Mouse (Mus musculus) megakaryocyte, embryonic 14.5 days (primary cell): ENCODE data around the gene Mpo. TPM values are rescaled to one million over a fixed set of nuclear protein-coding genes. Genes with fewer than 3 reads are reported as not detected.

Experiments used
- H3K27me3 ChIP-seq: replicated peaks from 2 replicates; pipeline ENCODE3; 2012; ENCODE audit warnings: inconsistent platforms
- H3K36me3 ChIP-seq: replicated peaks from 2 replicates; pipeline ENCODE3; 2012; ENCODE audit warnings: low read length, inconsistent platforms, mixed read lengths
- H3K4me1 ChIP-seq: 2 replicates; pipeline ENCODE4 v1.6.1; 2012; ENCODE audit warnings: inconsistent platforms
- H3K4me3 ChIP-seq: replicated peaks from 2 replicates; pipeline ENCODE3; 2012; ENCODE audit warnings: moderate library complexity, mild to moderate bottlenecking, inconsistent platforms
- H3K9me3 ChIP-seq: 2 replicates; pipeline ENCODE4 v1.6.1; 2012; ENCODE audit warnings: inconsistent platforms
- FLI1 ChIP-seq: IDR thresholded peaks from 2 replicates; pipeline ENCODE4 v1.6.1; 2012; ENCODE audit warnings: low read length, inconsistent platforms, mixed read lengths
- GATA1 ChIP-seq: IDR thresholded peaks from 3 replicates; pipeline ENCODE4 v1.6.1; 2012; ENCODE audit warnings: mixed read lengths, low read length, inconsistent platforms, borderline replicate concordance
- polyA plus RNA-seq: library from polyadenylated mRNA; stranded (reverse); fragments of >175 nt; gene quantifications from 2 replicates; pipeline ENCODE4 v1.2.3, GENCODE M21; 2012; ENCODE audit warnings: low replicate concordance; ENCODE audit not compliant: insufficient read depth

Mpo gene
- 30.8 and 297 TPM in 2 replicates for polyA plus RNA-seq

DNA sequence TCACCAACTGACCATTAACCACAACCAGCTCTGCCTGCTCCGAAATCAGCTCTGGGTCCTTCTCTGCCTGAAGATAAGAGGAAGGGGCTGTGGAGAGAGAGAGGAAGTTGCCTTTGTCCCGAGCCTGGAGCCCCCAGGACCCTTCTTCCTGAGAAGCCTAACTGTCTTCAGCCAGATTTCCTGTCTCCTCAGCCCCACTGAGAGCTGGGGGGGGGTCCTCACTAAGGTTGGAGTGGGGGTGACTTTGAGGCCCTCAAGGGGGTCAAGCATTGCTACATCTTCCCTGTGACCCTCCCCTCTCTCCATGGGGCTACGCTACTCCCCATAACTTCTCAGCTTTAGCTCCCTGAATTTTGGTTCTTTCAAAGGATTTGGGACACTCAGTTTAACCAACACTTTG, at the start of gene Mpo:
Mpo (plus strand) TSS at position 122 of the 400 bp plus-strand sequence.
- Histone ChIP-seq H3K27me3 (peaks cover 66% of the 10 kb centered on the region), H3K9me3 (no peaks in the 10 kb centered on the region), H3K4me3 (no peak within 1 kb of the TSS), H3K4me1 (peaks cover 37% of the 10 kb centered on the region), H3K36me3 (no peaks in the 10 kb centered on the region)
- TF ChIP-seq FLI1: no peak
- TF ChIP-seq GATA1: no peak

DNA sequence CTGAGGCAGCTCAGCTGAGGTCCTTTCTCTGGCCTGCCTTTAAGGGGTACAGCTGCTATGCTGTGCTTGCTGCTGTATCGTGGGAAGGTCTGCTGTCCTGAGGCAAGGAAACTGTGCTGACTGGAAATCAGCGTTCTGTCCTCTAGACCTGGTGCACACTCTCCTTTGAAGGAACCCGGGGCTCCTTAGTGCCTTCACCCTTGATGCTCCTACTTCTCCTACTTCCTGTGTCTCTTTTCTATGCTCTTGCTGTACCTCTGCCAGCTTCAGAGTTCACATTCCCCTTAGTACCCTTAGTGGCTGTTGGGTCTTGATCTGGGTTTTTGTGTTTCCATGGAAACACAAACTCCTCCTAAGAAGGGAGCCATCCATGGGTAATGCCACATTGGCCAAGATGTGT, 49.7 kb upstream of the Mpo start:
- Histone ChIP-seq H3K27me3 (no peaks in the 10 kb centered on the region), H3K36me3 (peaks cover 78% of the 10 kb centered on the region), H3K4me1 (peaks cover 62% of the 10 kb centered on the region), H3K4me3 (no peak overlapping the region), H3K9me3 (no peaks in the 10 kb centered on the region)
- no peak for TF ChIP-seq FLI1
- TF ChIP-seq GATA1: no peak

DNA sequence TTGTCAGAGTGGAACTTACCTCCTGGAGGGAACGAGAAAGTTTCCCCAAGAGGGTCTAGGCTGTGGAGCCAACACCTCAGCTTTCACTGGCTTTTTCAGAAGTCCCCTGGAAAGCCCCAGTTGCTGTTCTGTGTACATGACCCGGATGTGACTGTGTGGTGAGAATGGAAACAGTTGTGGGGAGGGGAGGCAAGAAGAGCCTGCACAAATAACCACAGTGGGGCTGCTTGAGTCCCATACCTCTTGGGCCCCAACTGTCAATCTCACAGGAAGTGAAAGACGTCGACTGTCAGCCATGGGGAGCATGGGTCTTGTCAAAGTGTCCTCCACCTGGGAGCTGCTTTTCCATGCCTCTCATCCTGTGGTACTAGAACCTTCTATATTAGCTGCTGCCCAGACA, 48.4 kb upstream of the Mpo start:
- Histone ChIP-seq H3K4me1 (peaks cover 67% of the 10 kb centered on the region), H3K4me3 (no peak overlapping the region)

DNA sequence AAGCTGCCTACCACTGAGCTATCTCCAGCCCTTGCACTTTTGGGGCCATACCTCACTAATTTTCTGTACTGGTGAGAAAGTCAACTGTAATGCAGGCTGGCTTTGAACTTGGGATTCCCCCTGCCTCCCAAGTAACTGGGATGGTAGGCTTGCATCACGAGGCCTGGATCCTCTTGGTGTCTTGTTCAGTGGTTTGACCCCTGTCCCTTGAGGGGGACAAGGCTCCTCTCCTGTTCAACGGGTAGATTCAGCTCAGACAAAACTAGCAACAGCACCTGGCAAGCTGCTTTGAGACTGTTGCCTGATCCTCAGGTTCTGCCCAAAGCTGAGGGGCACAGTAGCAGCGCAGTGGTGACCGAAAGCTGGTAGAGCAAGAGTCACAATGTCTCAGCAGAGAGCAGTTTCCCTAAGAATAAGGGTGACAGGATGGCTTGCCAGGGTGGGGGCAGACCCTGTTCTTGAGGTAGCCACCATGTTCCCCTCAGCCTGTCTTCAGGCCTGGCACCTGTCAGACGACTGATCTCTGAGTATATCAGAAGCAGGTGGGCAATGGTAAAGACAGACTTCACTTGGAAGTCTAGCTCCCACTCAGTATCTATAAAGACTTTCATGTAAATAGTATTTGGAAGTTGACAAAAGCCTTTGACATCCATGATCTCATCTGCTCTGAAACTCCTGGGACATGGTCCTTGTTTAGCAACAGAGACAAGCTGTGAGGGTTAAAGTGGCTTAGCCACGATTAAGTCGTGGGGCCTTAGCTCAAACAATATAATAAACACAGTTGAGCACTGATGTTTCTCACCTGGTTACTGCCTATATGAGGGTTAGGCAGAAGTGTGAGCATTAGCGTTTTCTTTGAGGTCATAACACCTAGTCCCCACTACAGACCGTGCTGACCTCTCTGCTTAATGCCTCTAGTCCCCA, 47.5 kb upstream of the Mpo start:
- Histone ChIP-seq H3K9me3 (no peaks in the 10 kb centered on the region), H3K27me3 (no peaks in the 10 kb centered on the region), H3K4me1 (peaks cover 71% of the 10 kb centered on the region), H3K4me3 (peak overlapping the region; percentile 18), H3K36me3 (peaks cover 58% of the 10 kb centered on the region)
- no peak for TF ChIP-seq FLI1
- TF ChIP-seq GATA1: no peak

More for the DNA sequence above, 48.4 kb upstream of the Mpo start:
- Histone ChIP-seq H3K36me3 (peaks cover 67% of the 10 kb centered on the region), H3K27me3 (no peaks in the 10 kb centered on the region), H3K9me3 (no peaks in the 10 kb centered on the region)
- TF ChIP-seq FLI1: no peak
- TF ChIP-seq GATA1: no peak

DNA sequence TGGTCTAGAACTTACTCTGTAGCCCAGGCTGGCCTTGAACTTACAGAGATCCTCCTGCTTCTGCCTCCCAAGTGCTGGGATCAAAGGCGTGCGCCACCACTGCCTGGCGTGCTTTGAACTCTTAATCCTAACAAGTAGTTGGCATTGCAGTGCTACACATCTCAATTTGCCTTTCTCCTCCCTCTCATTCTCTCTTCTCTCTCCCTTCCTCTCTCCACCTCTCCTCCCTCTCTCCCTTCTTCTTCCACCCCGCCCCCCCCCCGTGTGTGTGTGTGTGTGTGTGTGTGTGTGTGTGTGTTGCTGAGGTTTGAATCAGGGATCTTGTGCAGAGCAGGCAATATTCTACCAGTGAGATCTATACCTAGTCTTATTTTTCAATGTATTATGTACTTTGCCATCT, 46.1 kb upstream of the Mpo start:
- H3K27me3 ChIP-seq: no peaks in the 10 kb centered on the region
- peaks cover 79% of the 10 kb centered on the region for H3K4me1 ChIP-seq
- H3K9me3 ChIP-seq: no peaks in the 10 kb centered on the region
- TF ChIP-seq GATA1 (no peak), FLI1 (no peak)
- H3K4me3 ChIP-seq: no peak overlapping the region
- H3K36me3 ChIP-seq: peaks cover 43% of the 10 kb centered on the region

DNA sequence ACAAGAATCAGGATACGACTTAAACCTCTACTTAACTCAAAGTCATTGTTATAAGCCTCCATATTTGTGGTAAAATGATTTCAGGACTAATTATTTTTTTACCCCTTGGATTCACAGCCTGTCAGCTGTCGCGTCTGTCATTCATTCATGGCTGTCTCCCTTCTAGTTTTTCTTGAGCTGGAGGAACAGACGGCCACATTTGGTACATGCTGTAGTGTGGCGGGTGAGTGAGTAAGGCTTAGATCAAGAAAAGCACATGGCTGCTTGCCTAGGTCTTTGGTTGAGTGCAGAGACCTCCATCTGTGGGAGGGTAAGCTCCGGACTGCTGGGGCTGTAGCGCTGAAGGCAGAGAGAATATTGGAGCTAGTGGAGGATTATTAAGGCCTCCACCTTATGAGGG, 45.7 kb upstream of the Mpo start:
- H3K4me3 ChIP-seq: peak overlapping the region; percentile 93
- H3K27me3 ChIP-seq: no peaks in the 10 kb centered on the region
- TF ChIP-seq GATA1 (no peak), FLI1 (no peak)
- H3K9me3 ChIP-seq: no peaks in the 10 kb centered on the region
- peaks cover 39% of the 10 kb centered on the region for H3K36me3 ChIP-seq
- peaks cover 83% of the 10 kb centered on the region for H3K4me1 ChIP-seq

DNA sequence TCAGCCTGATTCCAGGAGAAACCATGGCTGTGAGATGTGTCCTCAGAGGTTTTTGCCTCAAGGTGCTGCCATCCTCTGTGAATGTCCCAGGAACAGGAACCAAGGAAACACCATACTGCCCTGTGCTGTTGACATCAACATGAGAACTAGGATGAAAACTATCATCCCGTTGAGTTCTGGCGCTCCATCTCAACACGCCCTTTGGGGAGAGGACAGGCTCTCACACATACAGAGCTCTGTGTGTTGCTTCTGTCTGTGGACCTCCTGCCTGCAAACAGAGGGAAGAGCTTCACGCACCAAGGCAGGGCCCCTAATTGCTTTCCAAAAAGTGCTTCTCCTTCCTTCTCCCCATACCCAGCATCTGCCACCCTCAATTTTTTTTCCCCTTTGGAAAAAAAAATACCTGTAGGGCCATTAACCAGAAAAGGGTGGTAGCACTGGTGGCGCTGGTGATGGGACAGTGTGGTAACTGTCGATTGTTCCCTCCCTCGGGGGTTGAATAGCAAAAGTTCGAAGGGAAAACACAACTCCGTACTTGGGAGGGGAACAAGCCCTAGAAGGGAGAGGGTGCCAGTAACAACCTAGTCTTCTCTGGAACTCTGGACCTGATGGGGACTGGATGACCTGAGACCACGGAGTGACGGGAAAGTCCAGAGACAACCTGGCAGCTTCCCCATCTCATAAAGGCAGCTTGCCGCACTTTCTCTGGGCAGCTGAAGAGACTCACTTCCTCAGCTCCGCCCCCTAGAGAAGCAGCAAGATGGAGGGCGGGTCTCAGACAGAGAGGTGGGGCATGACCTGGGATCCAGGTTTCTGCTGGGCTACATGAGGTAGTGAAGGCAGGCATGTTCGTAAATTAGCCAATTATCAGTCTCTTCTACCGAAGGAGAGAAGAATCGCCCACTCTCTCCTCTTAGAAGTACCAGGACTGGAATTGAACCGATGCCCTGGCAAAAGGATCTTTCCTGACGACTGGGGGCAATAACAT, 45.0 kb upstream of the Mpo start:
- peaks cover 91% of the 10 kb centered on the region for H3K4me1 ChIP-seq
- TF ChIP-seq FLI1: no peak
- TF ChIP-seq GATA1: no peak
- peak overlapping the region; percentile 93 for H3K4me3 ChIP-seq
- peaks cover 32% of the 10 kb centered on the region for H3K36me3 ChIP-seq
- H3K27me3 ChIP-seq: no peaks in the 10 kb centered on the region
- no peaks in the 10 kb centered on the region for H3K9me3 ChIP-seq

DNA sequence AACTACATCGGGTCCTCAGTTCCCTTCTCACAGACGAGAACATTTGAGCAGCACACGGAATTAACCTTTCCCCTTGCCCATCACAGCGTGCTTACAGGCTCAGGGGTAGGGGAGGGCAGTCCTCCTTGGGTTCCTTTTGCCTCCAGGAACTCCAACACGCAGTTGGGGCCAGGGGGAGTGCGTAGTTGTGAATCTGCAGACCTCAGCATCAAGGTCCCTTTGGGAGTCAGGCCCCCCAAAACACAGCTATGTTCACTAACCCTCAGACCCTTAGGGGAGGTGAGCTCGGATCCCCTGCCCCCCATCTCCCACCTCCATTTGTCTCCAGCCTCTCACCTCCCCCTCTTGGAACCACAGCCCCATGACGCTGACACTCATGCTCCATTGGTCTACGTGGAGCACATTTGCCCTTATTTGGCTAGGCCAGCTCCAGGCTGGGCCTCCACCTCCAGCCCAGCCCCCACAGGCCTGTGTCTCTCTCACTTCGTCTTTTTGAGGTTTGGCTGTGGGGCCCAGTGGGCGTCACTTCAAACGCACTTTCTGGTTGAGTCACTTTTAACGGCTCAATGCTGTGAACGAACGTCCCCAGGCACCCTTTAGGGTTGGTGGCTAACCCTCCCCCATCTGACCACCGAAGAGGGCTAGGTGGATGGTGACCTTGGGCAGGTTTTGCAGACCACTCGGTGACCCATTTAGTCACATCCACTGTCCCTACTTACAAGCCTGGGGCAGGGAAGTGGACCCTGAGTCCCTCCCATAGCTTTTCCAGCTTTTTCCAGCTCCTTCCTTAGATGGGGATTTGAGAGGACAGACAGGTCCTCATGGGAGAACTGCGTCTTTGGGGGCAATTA, 44.0 kb upstream of the Mpo start:
- Histone ChIP-seq H3K27me3 (no peaks in the 10 kb centered on the region), H3K4me1 (peaks cover 96% of the 10 kb centered on the region), H3K4me3 (peak overlapping the region; percentile 93), H3K9me3 (no peaks in the 10 kb centered on the region), H3K36me3 (peaks cover 22% of the 10 kb centered on the region)
- TF ChIP-seq FLI1 (no peak), GATA1 (no peak)

DNA sequence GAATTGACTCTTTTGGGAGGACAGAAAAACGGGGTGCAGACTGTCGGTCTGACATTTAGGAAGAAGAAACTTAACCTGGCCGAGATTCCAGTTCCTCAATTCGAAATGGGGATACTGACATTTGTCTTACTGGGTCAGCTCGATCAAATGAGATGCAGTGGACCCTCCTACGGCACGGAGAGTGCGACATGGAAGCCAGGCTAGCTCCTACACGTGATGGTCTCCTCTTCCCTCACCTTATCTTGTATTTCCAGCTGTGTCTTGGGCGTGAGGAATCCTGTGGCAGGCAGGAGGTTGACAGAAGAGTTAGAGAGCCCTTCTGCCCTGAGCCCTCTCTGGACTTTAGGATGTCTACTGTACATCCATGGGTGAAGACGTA, 43.3 kb upstream of the Mpo start:
- H3K9me3 ChIP-seq: no peaks in the 10 kb centered on the region
- peaks cover 96% of the 10 kb centered on the region for H3K4me1 ChIP-seq
- TF ChIP-seq GATA1: peak; percentile 30; the same call in 1 of the 3 replicates
- TF ChIP-seq FLI1: no peak
- peaks cover 16% of the 10 kb centered on the region for H3K36me3 ChIP-seq
- H3K27me3 ChIP-seq: no peaks in the 10 kb centered on the region
- peak overlapping the region; percentile 93 for H3K4me3 ChIP-seq
